Mouse (Mus musculus) cerebellum, adult 9-11 months (tissue): ENCODE measurements around the gene Cabin1.

Source experiments
- DNase-seq: peaks from one replicate; pipeline ENCODE4 v3.0.0; 2022

Cabin1 gene

DNA sequence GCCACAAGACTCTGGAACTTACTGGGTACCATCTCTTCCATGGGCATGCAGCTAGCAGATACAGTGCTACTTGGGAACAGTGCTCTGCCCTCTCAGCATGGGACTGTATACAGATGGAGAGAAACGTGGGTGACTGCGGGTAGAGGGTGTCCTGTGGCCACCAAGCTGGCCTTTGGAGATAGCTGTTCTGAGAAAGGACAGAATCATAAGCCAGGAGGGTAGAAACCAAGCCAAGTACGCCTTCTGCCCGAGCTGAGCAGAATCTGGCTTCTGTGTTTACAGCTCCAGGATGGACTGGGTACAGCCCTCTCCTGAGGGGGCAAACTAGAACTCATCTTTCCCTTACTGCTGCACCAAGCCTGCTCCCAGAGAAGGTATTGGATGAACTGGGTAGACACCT is 101.6 kb downstream of the Cabin1 start:
- DNase-seq: peak; percentile 96

DNA sequence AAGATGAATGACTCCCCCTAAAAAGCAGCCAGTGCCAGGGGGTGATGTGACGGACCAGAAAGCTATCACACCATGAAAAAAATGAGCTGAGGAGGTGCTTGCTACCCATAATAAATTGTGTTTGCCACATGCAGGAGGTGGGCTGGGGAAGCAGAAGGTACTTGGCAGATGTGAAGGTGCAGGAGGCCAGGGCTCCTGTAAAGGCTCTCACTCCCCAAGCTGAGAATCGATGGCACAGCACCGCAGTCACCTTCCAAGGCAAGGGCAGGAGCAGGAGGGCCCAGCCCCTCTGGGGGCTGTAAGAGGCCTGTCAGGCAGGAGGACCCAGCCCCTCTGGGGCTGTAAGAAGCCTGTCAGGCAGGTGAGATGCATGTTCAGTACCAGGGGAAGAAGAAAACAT is 102.3 kb downstream of the Cabin1 start:
- DNase-seq: peak; percentile 58

DNA sequence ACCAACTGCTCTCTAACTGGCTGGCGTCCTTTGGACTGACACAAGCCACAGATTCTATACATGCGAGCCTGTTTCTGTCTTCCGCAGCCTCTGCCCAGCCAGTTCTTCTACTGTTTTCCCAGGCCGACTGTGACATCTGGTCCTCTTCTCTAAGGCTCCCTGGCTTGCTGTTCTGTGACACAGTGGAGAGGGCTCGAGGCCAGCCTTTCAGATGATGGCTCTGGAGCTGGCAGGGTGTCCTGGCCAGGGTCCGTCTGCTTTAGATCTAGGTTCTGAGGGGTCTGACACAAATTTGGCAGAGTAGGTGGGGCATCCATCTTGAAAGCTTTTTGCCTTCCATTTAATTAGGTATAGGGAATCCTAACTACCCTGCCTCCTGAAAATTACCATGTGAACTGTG is 102.8 kb downstream of the Cabin1 start:
- peak; percentile 76 for DNase-seq

DNA sequence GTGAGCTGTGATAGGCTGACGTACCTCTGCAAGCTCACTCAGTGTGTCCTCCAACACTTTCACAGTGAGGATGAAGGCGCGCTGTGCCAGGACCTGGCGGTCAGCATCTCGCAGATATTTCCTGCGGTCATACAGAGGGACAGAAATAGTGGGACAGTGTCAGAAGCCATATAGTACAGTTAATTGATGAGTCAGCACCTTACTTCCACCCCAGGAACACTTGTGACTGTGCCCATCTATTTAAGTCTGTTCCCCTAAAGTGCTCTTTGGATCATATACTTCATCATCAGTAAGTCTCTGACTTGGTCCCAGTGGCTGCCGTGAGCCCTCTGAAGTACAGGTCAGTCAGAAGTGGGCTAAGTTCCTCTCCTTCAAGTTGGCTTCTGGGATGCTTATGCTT is 106.4 kb downstream of the Cabin1 start:
- DNase-seq: no peak

DNA sequence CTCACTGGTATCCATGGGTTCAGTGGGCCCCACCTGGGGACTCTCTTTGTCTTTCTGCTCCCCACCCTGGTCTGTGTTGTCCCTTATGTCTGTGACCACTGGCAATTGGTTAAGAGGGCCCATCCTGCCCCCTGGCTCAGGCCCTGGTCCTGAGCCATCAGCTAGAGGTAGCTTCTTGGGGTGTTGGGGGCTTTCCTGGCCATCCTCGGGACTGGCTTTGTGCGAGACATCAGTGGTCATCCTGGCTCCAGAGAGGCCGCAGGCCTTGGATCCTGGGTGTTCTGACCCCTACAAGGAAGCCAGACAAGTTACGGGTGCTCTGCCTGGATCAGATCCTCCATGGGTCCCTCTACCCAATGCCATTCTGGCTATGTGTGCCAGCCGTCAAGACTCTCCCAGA is 107.0 kb downstream of the Cabin1 start:
- no peak for DNase-seq

DNA sequence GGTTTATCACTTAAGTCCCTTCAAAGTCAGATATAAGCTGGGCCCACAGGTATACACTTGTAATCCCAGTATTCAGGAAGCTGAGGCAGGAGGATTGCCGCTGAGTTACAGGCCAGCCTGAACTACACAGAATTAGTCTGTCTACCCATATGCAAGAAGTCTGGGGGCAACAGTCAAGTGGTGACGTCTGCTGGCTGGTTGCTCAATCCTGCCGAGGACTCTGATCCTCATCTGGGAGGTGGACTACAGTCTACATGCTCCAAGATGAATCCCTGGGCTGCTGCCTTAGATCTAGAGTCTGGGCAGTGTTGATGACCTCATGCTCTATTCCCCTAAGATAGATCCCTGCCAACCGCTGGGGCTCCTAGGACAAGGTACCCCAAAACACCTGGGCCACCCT is 110.1 kb downstream of the Cabin1 start:
- no peak for DNase-seq

DNA sequence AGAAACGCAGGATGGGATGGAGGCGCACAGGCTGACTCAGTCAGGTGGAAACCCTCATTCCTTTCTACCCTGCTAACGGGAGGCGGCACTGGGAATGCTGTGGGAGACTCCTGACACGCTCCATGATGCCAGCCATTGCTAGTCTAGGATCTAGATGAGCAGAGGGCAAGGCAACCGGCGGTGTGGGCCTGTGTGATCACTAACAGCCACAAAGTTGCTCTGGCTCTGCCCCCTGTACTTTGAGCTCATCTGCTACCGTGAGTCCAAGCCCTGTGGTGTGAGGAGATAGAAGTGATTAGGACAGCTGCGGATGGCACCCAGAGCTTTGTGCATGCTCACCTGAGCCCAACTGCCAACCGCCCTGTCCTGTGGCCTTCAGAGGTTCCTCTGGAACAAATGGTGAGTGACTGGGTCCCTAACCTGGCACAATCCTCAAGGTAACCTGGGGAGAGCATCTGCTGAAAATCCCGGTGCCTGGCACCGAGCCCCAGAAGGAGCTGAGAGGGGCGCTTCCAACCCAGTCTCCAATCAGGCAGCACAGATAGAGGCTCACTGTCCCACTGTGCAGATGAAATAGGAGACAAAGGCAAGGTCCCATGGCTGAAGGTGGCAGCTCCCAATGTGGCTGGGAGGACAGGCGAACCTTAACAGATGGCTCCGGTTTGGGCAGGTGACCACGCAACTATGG is 112.6 kb downstream of the Cabin1 start:
- peak; percentile 26 for DNase-seq

DNA sequence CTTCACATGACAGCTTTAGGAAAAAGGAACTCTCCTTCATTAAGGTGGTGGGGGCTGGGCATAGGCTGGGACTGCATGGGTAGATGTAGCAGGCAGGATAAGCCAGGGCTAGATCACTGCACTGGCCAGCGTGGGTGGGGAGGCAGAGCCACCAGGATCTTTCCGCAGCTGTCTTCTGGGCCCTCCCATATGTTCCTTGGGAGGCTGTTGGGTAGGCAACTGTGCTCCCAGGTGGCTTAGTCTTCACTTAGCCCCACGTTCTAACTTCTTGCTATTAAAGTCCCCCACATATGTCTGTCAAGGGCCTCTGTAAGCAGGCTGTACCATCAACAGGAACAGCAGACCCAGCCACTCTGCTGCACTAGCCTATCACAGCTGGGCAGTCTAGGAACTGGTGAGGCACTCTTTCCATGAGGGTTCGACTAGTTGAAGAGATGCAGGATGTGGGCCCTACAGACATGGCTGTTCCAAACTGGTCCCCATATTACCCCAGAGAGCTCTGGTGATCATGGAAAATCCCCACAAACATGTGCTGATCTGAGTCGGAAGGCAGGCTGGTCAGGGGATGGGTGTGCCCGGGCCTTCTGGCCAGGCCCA is 113.7 kb downstream of the Cabin1 start:
- no peak for DNase-seq

DNA sequence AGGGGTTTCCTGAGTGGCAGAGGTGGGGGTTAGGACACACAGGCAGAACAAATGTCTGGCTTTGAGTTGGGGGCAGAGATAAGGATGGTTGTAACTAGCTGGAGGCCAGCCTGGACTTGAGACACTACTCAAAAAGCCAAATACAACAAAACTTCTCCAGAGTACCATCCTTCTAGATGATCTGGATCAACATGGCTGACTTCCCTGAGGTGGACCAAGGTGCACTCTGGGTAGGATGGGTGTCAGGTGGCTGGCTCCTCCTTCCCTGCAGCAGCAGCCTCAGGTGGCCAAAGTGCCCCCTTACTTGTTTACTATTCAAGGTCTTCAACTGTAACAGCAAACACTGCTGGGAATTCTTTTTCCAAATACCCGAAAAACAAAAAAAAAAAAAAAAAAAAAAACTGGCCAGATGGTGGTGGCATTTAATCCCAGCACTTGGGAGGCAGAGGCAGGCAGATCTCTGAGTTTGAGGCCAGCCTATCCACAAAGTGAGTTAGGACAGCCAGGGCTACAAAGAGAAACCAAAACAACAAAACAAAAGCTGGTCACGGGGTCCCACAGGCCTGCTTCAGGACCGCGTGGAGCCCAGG is 114.6 kb downstream of the Cabin1 start:
- peak; percentile 21 for DNase-seq

DNA sequence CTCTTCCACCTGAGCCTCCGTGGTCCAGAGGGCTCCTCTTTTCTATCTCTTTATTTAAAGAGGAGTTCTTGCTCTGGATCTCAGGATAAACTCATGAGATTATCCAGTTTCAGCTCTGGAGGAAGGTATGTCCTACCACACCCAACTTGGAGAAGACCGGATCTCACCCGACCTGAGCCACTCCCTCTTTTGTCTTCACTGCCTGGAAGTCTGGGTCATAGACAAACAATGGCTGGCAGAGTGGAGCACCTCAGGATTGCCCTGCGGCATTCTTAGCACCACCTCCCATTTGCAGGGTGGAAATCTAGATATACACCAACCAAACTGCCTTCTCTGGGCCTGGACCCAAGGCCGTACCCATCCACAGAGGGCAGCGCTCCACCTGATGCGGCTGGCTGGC is 115.1 kb downstream of the Cabin1 start:
- no peak for DNase-seq

DNA sequence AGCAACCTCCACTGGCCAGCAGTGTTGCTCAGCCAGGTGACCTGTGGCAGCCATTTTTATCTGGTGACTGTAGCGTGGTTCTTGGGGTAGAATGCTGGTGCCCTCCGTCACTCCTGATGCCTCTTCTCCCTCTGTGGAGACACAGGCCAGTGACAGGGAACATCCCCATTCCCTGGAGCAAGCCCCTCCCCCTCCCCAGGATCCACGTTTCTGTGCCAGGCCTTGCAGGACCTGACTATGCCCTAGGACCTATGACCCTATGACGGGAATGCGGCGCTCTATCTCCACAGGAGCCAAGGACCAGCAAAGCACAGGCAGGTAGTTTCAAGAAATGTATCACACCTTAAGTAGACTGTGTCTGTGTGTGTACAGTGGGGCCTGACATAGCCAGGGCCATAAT is 116.0 kb downstream of the Cabin1 start:
- peak; percentile 47 for DNase-seq

DNA sequence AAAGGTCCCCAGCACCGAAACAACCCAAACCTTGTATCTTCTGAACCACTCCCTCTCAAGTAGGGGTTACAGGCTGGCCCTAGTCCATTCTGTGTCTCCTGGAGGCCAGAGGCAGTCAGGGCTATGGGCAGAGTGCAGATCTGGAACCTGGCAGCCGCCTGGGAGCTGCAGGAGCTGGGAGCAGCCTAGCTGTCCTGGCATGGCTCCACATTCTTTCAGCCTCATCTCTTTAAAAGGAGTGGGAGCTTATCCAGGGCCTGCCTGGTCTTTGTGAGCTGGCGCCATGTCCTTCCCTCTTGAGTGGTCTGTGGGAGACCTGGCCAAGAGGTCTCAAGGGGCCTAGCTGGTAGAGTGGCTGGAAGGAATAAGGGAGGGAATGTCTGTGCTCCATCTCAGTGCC is 116.8 kb downstream of the Cabin1 start:
- peak; percentile 77 for DNase-seq

DNA sequence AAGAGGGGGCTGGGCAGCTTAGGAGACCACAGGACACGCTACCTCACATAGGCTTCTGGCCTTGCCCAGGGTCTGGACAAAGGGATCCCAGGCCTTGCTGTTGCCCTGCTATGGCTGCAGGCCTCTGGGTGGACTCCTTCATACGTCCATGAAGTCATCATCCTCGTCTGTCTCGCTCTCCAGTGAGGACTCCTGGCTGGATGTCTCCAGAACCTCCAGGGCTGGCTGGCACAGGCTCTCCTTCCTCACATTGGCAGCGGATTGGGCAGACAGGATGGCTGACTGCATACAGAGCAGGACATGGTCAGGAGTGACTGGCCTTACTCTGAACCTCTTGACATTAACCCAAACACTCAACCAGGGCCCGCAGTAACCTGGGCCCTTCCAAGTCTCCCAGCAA is 117.7 kb downstream of the Cabin1 start:
- DNase-seq: peak; percentile 67

DNA sequence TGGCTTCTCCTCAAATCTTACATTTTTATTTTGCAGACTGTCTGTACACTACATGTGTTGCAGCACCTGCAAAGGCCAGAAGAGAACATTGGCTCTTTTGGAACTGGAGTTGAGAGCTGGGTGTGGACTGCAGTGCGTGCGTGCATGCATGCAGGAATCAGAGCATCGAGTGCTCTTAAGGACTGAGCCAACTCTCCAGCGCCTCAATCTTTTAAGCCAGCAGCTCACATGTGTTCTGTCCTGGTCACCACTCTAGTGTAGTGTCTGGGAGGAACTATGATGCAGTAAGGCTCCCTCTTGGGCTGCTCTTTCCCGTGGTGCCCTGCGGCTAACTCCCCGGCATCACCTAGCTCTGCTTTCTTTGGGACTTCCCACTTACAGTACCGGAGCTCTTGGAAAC is 118.5 kb downstream of the Cabin1 start:
- DNase-seq: peak; percentile 23

DNA sequence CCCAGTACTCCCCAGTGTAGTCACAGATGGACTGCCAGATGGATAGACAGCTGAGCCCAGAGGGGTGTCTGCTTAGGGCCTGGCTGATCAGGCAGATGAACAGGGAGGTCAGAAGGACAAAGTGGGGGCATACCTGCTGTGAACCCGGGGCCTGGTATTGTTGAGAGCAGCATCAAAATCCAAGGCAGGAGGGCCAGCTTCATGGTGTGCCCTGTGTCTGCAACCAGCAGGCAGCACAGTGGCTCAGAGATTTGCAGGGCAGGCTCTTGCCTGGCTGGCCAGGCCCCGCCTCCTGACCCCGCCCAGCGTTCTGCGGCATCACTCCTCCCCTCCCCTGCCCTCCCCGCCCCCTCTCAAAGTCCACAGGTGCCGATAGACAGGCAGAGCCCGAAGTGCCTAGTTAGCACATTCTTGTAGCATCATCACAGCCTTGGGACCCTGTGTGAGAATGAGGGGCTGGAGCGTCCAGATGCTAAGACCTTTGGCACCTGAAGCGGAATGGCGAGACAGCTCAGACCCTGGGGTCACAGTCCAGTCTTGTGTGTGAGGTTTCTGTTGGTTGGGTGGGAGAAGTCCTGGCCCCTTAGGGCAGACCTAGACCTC is 120.3 kb downstream of the Cabin1 start, which contains the start of gene Susd2:
Gene Susd2, minus strand, starts transcription at position 268 of the 603 bp plus-strand sequence.
- DNase-seq: peak; percentile 92

DNA sequence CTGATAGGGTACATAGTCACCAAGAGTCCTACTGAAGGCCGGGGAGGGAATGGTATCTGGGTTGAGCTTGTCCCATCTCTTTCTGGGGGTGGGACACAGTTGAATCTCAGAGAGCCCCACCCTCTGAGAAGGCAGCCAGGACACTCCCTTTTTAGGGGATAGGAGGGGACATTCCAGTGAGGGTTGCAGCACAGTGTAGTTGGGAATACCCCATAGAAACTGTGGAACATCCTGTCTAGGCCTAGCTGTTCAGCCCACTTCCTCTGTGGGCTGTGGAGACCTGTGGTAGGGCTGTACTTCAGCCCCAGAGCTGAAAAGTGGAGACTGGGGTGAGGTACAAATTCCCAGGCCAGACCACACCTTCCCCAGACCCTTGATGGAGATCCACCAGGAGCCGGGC is 121.2 kb downstream of the Cabin1 start:
- DNase-seq: no peak

DNA sequence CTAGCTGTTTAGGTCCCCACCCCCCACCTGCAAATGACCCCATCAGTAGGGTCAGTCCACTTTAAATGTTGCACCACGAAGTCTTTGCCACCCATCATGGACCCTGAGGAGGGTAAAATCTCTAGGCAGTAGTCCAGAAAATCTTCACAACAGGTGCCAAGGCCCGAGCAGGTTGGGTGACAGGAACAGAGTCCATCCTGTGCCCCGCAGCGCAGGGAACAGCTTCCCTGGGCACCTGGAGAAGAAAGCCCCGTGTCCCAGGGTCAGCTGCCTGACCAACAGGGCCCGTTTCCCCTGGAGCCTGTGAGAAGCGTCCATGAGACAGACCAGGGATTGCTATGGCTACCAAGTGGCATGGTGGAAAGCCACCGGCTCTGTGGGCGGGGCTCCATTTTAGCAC is 121.7 kb downstream of the Cabin1 start:
- DNase-seq: peak; percentile 54

DNA sequence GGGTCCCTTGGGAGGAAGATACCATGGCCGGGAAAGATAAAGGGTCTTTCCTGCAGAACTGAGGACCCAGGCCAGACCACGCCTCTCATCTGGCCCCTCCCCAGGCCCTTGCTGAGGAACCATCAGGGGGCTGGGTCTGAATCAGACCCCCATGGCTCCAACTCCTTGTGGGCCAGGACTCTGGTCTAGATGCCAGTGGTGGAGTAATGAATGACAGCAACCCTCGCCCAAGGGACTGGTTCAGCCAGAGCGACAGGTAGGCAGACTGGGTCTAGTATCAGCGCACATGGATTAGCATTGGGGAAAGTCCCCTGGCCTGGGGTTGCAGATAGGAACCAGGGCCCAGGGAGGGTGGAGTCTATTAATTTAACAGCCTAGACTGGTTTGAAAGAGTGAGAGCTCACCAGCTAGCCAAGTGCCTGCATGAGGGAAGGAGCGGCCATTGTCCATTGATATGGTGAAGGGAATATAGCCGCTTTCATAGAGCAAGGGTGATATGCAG is 122.4 kb downstream of the Cabin1 start:
- peak; percentile 47 for DNase-seq

DNA sequence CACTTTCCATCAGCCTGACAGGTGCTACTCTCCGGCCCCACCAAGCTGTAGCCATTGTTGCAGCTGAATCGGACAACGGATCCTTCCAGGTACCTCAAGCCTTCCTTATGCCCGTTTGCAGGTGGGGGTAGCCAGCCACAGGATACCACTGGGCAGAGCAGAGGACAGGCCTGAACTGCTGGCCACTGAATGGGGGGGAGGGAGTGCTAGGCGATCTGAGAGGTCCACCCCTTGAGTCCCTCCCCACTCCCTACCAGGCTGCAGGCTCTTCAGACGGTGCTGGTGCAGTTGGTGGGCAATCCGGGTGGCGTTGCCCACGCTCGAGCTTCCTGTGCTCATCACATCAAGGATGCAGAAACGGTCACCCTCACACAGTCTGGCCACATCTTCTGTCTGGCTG is 126.4 kb downstream of the Cabin1 start:
- peak; percentile 28 for DNase-seq

DNA sequence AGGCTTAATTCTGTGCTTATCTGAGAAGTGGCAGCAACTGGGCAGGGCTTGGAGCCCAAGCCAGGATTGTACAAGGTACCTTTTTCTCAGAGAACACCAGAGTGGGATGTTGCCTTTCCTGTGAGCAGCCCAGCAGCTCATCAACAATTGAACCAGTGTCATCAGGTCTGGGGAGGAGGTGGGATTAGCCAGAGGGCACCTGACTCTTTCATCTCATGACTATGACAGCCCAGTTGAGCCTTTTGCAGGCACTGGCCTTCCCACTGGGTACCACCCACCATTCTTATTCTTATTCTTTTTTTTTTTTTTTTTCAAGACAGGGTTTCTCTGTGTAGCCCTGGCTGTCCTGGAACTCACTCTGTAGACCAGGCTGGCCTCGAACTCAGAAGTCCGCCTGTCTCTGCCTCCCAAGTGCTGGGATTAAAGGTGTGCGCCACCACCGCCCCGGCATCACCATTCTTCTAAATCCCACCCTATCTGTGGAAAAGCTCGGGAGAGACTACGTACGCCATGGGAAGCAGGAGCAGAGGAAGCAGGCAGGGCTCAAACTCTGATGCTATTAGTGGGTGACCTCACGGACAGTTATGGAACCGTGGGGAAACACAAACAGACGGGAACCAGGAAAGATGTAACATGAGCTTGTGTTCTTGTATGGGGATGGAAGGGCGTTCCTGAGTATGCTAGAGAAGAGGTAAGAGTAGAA is 127.9 kb downstream of the Cabin1 start:
- peak; percentile 29 for DNase-seq

DNA sequence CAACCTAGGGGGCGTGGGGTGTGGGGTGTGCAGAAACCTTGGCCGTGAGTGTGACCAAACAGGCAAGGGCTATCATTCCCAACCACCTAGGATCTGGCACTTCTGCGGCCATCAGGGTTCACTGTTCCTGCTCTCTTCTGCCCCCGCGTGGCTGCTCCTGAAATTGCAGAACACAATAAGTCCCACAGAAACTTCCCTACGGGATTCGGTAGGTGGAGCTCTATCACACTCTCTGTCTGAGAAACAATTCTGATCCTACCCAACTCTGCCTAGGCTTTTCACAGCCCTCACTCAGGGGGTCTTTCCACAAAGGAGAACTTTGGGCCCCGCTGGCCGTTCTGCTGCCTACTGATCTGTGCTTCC is 128.5 kb downstream of the Cabin1 start:
- peak; percentile 89 for DNase-seq

DNA sequence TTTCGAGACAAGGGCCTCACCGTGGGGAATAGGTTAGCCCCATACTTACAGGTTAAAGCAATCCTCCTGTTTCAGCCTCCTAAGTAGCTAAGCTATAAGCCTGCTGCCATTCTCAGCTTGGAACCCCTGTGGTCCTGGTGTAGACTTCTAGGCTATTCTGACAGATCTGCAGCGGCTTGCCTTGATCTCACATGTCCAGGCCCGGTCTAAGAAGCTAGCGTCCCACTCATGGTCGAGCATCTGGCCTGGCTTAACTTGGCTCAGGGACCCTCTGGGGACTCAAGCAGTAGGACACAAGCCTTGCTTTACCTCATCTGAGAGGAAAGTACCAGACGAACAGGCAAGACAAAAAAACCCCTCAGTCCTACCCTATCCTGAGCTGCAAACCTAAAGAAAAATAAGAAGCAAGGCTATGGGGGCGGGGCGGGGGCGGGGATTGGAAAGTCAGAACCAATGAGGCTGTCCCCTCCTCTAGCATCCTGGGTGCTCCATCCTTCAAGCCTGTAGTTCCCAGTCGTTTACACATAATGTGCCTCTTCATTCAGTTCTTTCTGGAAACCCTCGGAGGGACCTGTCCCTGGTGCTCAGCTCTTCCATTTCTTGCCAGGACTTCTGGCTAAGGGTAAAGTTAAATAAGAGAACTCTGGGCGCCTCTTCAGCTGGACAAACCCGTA is 129.0 kb downstream of the Cabin1 start:
- DNase-seq: peak; percentile 42

DNA sequence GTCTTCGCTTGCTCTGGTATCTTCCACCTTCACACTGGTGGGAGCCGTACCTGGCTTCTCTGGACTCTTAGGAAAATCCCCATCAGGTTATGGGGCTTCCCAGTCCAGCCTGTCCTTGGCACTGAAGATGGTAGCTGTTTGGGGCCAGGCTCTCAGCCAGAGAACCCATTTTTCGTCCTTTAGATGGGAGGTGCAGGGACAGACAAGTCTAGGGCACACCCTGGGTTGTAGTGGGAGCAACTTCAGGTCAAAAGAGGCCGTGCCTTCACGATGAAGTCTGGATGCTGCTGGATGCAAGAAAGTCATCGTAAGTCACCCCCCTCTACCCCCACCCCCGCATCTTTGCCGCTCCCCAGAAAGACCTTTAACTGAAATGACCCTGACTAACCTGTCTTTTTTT is 129.5 kb downstream of the Cabin1 start:
- DNase-seq: peak; percentile 25
